Mouse (Mus musculus) stomach, postnatal 0 days (tissue): ENCODE results near the gene Dph1. TPM values are rescaled to one million over a fixed set of nuclear protein-coding genes. Genes with fewer than 3 reads are reported as not detected.

Experiments
- ATAC-seq: fragments of 200-750 bp; cut with Nextera tagmentation; 2 replicates; pipeline ENCODE4 v1.8.0; 2017; ENCODE audit not compliant: low FRiP score, low TSS enrichment
- DNase-seq: peaks from one replicate; pipeline ENCODE4 v3.0.0-alpha.2; 2016; ENCODE audit warnings: low spot score
- H3K27ac ChIP-seq: fragments of 300-500 bp; sonication (generic); replicated peaks from 2 replicates; pipeline ENCODE4 v1.5.1; 2014; ENCODE audit warnings: mild to moderate bottlenecking, control low read depth
- H3K27me3 ChIP-seq: fragments of 300-500 bp; sonication (generic); 2 replicates; pipeline ENCODE4 v1.6.1; 2014; ENCODE audit warnings: low read length; ENCODE audit not compliant: control insufficient read depth, insufficient read depth
- H3K36me3 ChIP-seq: fragments of 300-500 bp; sonication (generic); 2 replicates; pipeline ENCODE4 v1.6.1; 2014; ENCODE audit warnings: low read length, mixed read lengths; ENCODE audit not compliant: control insufficient read depth, insufficient read depth
- H3K4me1 ChIP-seq: fragments of 300-500 bp; sonication (generic); replicated peaks from 2 replicates; pipeline ENCODE4 v1.6.1; 2014; ENCODE audit warnings: antibody characterized with exemption; ENCODE audit not compliant: control insufficient read depth, insufficient read depth
- H3K4me2 ChIP-seq: fragments of 300-500 bp; sonication (generic); replicated peaks from 2 replicates; pipeline ENCODE4 v1.6.1; 2014; ENCODE audit warnings: low read depth, mild to moderate bottlenecking, control low read depth, moderate library complexity
- H3K4me3 ChIP-seq: fragments of 300-500 bp; sonication (generic); 2 replicates; pipeline ENCODE4 v1.5.1; 2014; ENCODE audit warnings: low read depth, low read length, control low read depth
- H3K9ac ChIP-seq: fragments of 300-500 bp; sonication (generic); 2 replicates; pipeline ENCODE4 v1.6.1; 2014; ENCODE audit warnings: mild to moderate bottlenecking, low read length, control low read depth, mixed read lengths
- H3K9me3 ChIP-seq: fragments of 300-500 bp; sonication (generic); 2 replicates; pipeline ENCODE4 v1.6.1; 2016; ENCODE audit warnings: low read length; ENCODE audit not compliant: control insufficient read depth
- CTCF ChIP-seq: IDR thresholded peaks from 2 replicates; pipeline ENCODE4 v1.5.1; 2016; ENCODE audit warnings: antibody characterized with exemption, low read depth, mild to moderate bottlenecking, moderate library complexity
- EP300 ChIP-seq: optimal IDR thresholded peaks from 2 replicates; pipeline ENCODE3; 2016; ENCODE audit warnings: antibody characterized with exemption
- WGBS: fragments of 180-500 bp; shearing (Covaris S2); extraction: QIAGEN DNeasy Blood & Tissue Kit; methylation state at CpG from one replicate; pipeline ENCODE4 v1.1.7; 2014; 5-methylcytosine and 5-hydroxymethylcytosine counted together
- polyA plus RNA-seq: library from polyadenylated mRNA; unstranded; fragments of >200 nt; fragmentation: Nextera tagmentation; extraction: Ambion mirVana; gene quantifications from 2 replicates; pipeline ENCODE4 v1.2.1, GENCODE M21; 2015

The Dph1 gene
- polyA plus RNA-seq, 1 experiment from 2014 or later, result 15.2 TPM

DNA sequence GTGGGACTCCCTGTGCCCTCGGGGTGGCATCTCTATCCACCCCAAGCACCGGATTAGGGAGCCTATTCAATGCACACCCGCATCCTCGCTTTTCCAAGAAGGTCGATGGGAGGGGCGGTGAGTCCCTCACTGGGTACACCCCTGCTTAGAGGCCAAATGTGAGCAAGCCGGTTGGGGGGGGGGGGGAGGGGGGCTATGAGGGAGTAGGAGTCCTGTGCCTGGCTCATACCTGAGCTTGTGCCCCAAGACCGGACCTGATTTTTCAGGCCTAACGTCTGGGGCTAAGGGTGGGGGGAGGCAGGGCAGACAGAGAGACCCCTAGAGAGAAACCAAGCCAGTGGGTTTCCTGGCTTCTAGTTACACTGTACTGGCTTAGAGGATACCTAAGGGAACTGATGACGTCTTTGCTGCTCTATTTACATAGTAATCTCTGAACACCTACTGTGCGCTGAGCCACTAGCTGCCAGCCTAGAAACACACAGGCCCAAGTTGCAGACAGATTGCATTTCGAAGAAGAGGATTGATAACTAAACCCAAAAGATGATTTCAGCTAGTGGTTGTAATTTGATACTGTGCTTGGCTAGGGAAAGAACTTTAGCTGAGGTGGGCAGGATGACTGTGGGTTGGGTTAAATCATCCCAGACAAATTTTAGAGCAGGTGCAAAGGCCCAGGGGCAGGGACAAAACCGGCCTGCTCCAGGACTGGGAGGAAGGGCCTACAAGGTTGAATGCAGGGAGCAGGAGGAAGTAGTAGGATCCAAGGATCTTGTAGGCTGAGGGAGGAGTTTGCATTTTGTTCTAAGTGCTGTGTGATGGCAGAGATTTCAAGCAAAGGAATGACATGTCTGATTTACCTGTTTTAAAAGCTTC lies 23.3 kb upstream of the Dph1 start:
- ATAC-seq (peak; percentile 63; the same call in 1 of the 2 replicates), DNase-seq (peak; percentile 46)
- TF ChIP-seq CTCF (no peak), EP300 (no peak)
- peaks cover 4% of the 10 kb centered on the region for H3K4me1 ChIP-seq
- H3K4me2 ChIP-seq, result peak overlapping the region; percentile 58
- peak overlapping the region; percentile 90 for H3K27ac ChIP-seq
- peak overlapping the region; percentile 54 for H3K9ac ChIP-seq
- no peaks in the 10 kb centered on the region for H3K36me3 ChIP-seq
- H3K4me3 ChIP-seq, result peak overlapping the region; percentile 32
- H3K27me3 ChIP-seq, result no peaks in the 10 kb centered on the region
- 33% methylated on average over 12 of the region's 13 CpGs for WGBS
- H3K9me3 ChIP-seq, result no peaks in the 10 kb centered on the region

DNA sequence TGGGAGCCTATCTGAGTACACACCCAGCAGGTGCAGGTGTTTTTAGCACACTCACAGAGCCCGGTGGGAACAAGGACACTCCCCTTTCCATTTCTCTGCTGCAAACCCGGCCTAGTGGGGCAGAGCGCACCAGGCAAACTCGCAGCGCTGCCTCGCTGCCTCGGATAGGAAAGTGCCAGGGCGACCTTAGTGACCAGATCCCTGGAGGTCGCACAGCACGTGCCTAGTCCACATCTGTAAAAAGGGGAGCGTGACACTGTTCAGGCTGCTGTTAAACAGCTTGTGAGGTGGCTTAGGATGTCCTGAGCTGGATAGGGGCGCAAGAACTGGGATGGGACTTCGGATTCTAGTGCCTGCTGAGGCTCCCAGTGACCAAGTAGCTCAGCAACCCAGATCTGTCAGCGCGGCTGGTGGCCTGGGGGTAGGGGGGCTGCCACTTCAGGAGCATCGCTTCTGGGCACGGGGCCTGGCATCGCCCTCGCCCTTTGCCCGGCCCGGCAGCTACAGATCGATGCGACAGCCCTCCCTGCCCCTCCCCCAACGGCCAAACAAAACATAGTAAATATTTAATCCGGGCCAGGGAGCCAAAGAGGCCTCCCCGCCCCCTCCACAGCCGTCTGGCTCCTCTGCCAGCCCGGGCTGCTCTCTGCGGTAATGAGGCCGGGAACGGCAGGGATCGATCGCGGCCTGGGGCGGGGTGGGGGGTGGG lies 22.5 kb upstream of the Dph1 start:
- 13% methylated on average over 35 of the region's 35 CpGs for WGBS
- Histone ChIP-seq H3K9me3 (no peaks in the 10 kb centered on the region), H3K4me2 (peak overlapping the region; percentile 58), H3K27ac (peak overlapping the region; percentile 90), H3K36me3 (no peaks in the 10 kb centered on the region), H3K4me1 (peaks cover 4% of the 10 kb centered on the region), H3K4me3 (peak overlapping the region; percentile 32), H3K27me3 (no peaks in the 10 kb centered on the region), H3K9ac (peak overlapping the region; percentile 54)
- no peak for TF ChIP-seq CTCF
- no peak for TF ChIP-seq EP300
- peak; percentile 93 for DNase-seq
- ATAC-seq, result peak; percentile 87

DNA sequence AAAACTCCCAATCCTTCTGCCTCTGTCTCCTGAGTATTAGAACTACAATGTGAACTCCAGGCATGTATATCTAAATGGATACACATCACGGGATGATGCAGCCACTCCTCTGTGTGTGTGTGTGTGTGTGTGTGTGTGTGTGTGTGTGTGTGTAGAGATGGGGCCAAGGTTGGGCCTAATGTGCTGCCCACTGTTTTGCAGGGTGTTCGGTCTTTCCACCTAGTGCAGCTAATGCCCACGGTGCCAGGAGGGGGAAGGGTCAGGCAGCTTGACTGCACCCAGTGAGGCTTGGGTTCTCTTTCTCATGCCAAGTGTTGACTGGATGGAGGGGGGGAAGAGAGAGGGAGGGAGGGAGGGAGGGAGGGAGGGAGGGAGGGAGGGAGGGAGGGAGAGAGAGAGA lies 21.8 kb upstream of the Dph1 start:
- WGBS, result 27% methylated on average over 3 of the region's 3 CpGs
- no peaks in the 10 kb centered on the region for H3K36me3 ChIP-seq

DNA sequence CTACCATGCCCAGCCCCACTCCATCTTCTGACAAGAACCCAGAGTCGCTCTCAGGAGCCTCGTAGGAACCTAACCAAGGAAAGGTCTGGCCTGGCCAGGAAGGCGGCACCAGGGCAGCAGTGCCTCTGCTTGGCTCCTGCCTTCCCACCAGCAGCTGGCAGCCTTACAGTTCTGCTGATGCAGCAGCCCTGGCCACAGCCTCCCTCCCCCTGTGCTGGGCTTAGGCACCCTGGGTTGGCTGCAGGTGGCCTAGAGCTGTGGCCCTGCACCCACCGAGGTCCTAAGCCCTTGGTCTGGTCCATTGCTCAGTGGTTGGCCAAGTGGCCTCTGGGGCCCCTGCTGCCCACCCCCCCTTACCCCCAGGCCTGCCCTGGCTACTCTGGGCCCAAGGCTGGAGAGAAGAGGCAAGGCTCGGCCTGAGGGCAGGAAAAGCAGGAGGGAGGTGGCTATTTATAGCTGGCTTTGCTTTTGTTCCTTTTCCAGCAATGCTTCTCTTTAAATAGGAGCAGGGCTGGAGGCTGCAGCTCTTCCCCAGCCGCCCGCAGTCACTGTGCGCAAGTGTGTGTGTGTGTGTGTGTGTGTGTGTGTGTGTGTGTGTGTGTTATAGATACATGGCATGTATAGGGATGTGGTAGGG lies 21.1 kb upstream of the Dph1 start:
- Histone ChIP-seq H3K4me3 (no peak overlapping the region), H3K9me3 (no peaks in the 10 kb centered on the region), H3K4me2 (0 out of 2 replicates have a peak overlapping the region, but pooled peaks have one; percentile 12), H3K27me3 (no peaks in the 10 kb centered on the region), H3K4me1 (peaks cover 4% of the 10 kb centered on the region), H3K27ac (peak overlapping the region; percentile 69), H3K36me3 (no peaks in the 10 kb centered on the region), H3K9ac (0 out of 2 replicates have a peak overlapping the region, but pooled peaks have one; percentile 18)
- peak; percentile 3; the same call in 1 of the 2 replicates for ATAC-seq
- TF ChIP-seq CTCF (no peak), EP300 (no peak)
- WGBS, result 41% methylated on average over 8 of the region's 8 CpGs
- no peak for DNase-seq

More for the DNA sequence above, 21.8 kb upstream of the Dph1 start:
- ATAC-seq (peak; percentile 30; the same call in 1 of the 2 replicates), DNase-seq (peak; percentile 64)
- H3K27me3 ChIP-seq, result no peaks in the 10 kb centered on the region
- no peak overlapping the region for H3K9ac ChIP-seq
- no peak overlapping the region for H3K4me3 ChIP-seq
- H3K4me1 ChIP-seq, result peaks cover 4% of the 10 kb centered on the region
- no peaks in the 10 kb centered on the region for H3K9me3 ChIP-seq
- TF ChIP-seq CTCF (no peak), EP300 (no peak)
- peak overlapping the region; percentile 69 for H3K27ac ChIP-seq
- no peak overlapping the region for H3K4me2 ChIP-seq

DNA sequence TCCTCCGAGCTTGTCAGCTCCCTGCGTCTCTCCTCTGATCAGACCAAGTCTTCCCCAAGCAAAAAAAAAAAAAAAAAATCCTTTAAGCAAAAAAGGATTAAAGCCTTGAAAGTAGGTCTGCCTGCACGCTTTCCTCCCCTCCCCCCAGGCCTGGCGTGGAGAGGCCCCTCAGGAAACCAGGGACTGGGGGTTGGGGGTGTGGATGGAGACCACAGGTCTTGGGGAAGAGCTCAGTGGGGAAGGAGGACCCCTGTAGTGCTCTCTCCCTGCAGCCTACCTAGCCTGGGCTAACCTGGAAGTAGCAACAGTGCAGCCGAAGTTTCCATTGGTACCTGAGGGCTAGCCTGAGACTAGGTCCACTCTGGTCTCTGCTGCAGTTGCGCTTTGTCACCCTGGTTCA lies 19.7 kb upstream of the Dph1 start:
- no peaks in the 10 kb centered on the region for H3K27me3 ChIP-seq
- H3K9ac ChIP-seq, result no peak overlapping the region
- H3K4me3 ChIP-seq, result no peak overlapping the region
- H3K27ac ChIP-seq, result no peak overlapping the region
- ATAC-seq (no peak), DNase-seq (no peak)
- TF ChIP-seq CTCF (no peak), EP300 (no peak)
- H3K4me1 ChIP-seq, result peaks cover 4% of the 10 kb centered on the region
- no peaks in the 10 kb centered on the region for H3K36me3 ChIP-seq
- H3K4me2 ChIP-seq, result no peak overlapping the region
- 66% methylated on average over 6 of the region's 6 CpGs for WGBS
- H3K9me3 ChIP-seq, result no peaks in the 10 kb centered on the region
